Mouse (Mus musculus) C2C12 (cell line): ENCODE results near the gene Atxn7l1. TPM values are rescaled to one million over a fixed set of nuclear protein-coding genes. Genes with fewer than 3 reads are reported as not detected.

Experiments used
- H3K27me3 ChIP-seq: one replicate; pipeline ENCODE4 v1.6.1; 2011; ENCODE audit not compliant: control insufficient read depth, insufficient read depth, insufficient read length
- H3K36me3 ChIP-seq: one replicate; pipeline ENCODE4 v1.6.1; 2011; ENCODE audit not compliant: control insufficient read depth, insufficient read depth
- H3K4me3 ChIP-seq: one replicate; pipeline ENCODE4 v1.5.1; 2011; ENCODE audit warnings: mild to moderate bottlenecking, control low read depth; ENCODE audit not compliant: poor library complexity, insufficient read depth, severe bottlenecking
- H3K79me2 ChIP-seq: one replicate; pipeline ENCODE4 v1.6.1; 2011; ENCODE audit not compliant: control insufficient read depth, insufficient read depth
- H3K79me3 ChIP-seq: one replicate; pipeline ENCODE4 v1.6.1; 2011; ENCODE audit warnings: low read depth, control low read depth
- H3ac ChIP-seq: one replicate; pipeline ENCODE3; 2011; ENCODE audit warnings: low read depth; ENCODE audit not compliant: control insufficient read depth, insufficient read length
- CEBPB ChIP-seq: IDR thresholded peaks from one replicate; pipeline ENCODE4 v1.6.1; 2011; ENCODE audit warnings: low read depth, mild to moderate bottlenecking, control low read depth, moderate library complexity
- CTCF ChIP-seq: IDR thresholded peaks from one replicate; pipeline ENCODE4 v1.5.1; 2011; ENCODE audit not compliant: control insufficient read depth, insufficient read depth, insufficient read length
- FOSL1 ChIP-seq: IDR thresholded peaks from one replicate; pipeline ENCODE4 v1.8.0; 2011; ENCODE audit warnings: mild to moderate bottlenecking, low read length; ENCODE audit not compliant: poor library complexity, insufficient read depth, severe bottlenecking
- MAX ChIP-seq: IDR thresholded peaks from one replicate; pipeline ENCODE4 v1.6.1; 2011; ENCODE audit warnings: mild to moderate bottlenecking, control low read depth
- MYOD1 ChIP-seq: IDR thresholded peaks from one replicate; pipeline ENCODE4 v1.6.1; 2011; ENCODE audit warnings: low read depth; ENCODE audit not compliant: control insufficient read depth, insufficient read length
- MYOG ChIP-seq: IDR thresholded peaks from one replicate; pipeline ENCODE4 v1.6.1; 2011; ENCODE audit not compliant: control insufficient read depth, insufficient read length; ENCODE audit errors: extremely low read depth
- USF1 ChIP-seq: IDR thresholded peaks from one replicate; pipeline ENCODE4 v1.6.1; 2011; ENCODE audit warnings: low read depth, mild to moderate bottlenecking, control low read depth, moderate library complexity
- polyA plus RNA-seq: library from polyadenylated mRNA; unstranded; fragments of >200 nt; fragmentation: generic; extraction: Trizol; gene quantifications from one replicate; pipeline ENCODE4 v1.2.1, GENCODE M21; 2012; ENCODE audit warnings: missing spikeins

Gene Atxn7l1
- polyA plus RNA-seq, 1 experiment, result 14.6 TPM

DNA sequence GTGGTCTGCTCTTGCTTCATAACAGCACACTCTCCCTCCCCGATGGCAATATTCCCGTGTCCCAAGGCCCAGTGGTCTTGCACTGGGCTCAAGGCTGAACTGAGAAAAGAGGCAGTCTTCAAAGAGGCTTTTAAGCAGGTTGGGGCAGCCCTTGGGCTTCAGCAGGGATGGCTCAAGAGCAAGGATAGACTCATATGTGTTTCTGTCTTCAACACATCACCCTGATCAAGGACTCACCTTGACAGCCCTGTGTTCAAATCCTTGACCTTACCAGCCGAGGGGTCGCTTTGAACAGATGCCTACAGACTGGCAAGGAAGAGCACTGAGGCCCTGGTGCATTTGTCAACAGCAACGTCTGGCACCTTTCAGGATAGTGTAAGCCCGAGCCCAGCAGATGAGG, 105.1 kb downstream of the Atxn7l1 start:
- H3K4me3 ChIP-seq, result no peak overlapping the region
- H3K36me3 ChIP-seq, result peaks cover 3% of the 10 kb centered on the region
- no peak for TF ChIP-seq MAX
- no peak for TF ChIP-seq FOSL1
- no peak for TF ChIP-seq USF1
- no peak for TF ChIP-seq MYOD1
- no peak for TF ChIP-seq CTCF
- TF ChIP-seq MYOG, result no peak
- H3K27me3 ChIP-seq, result no peaks in the 10 kb centered on the region
- H3ac ChIP-seq, result no peak overlapping the region
- peaks cover 1% of the 10 kb centered on the region for H3K79me3 ChIP-seq
- H3K79me2 ChIP-seq, result no peaks in the 10 kb centered on the region

DNA sequence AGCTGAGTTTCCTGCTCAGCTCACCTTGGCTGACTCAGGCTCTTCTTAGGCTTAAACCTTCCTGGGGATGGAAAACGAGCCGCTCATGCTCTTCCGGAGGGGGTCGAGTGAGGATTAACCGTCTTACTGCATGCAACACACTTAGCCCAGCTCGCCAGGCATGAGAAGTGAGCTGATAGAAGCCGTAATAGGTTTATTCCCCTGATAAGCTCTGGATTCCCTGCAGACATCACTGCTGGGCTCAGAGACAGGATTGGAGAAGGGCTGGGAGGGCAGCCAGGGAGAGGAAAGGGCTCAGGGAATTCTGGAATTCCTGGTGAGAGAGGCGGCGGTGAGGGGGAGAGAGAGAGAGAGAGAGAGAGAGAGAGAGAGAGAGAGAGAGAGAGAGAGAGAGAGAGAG, 105.7 kb downstream of the Atxn7l1 start:
- no peaks in the 10 kb centered on the region for H3K79me2 ChIP-seq
- TF ChIP-seq USF1 (no peak), MAX (no peak), FOSL1 (no peak), MYOG (no peak), CEBPB (no peak), MYOD1 (no peak), CTCF (no peak)
- H3ac ChIP-seq, result no peak overlapping the region
- no peaks in the 10 kb centered on the region for H3K27me3 ChIP-seq
- H3K79me3 ChIP-seq, result peaks cover 1% of the 10 kb centered on the region
- peaks cover 3% of the 10 kb centered on the region for H3K36me3 ChIP-seq
- no peak overlapping the region for H3K4me3 ChIP-seq

DNA sequence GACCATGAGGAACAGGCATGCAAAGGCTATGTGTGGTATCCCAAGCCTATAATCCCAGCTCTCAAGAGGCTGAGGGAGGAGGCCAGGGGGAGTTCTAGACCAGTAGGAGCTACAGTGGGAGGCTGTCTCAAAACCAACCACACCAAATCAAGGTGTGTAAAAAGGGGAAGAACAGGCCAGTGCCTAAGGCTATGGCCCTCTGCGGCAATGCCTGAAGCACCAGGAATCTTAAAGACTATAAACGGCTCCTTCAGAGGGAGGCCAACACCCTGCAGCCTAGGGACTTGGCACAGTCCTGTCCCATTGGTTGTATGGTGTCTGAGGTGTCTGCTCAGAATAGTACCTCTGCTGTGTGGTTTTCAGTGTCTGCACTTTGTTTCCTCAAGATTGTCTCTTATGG, 107.8 kb downstream of the Atxn7l1 start:
- no peaks in the 10 kb centered on the region for H3K36me3 ChIP-seq
- H3K27me3 ChIP-seq, result no peaks in the 10 kb centered on the region
- no peaks in the 10 kb centered on the region for H3K79me2 ChIP-seq
- no peak overlapping the region for H3ac ChIP-seq
- peaks cover 1% of the 10 kb centered on the region for H3K79me3 ChIP-seq
- TF ChIP-seq MYOG (no peak), FOSL1 (no peak), MYOD1 (no peak), USF1 (no peak), CTCF (no peak), MAX (no peak), CEBPB (no peak)
- H3K4me3 ChIP-seq, result no peak overlapping the region

DNA sequence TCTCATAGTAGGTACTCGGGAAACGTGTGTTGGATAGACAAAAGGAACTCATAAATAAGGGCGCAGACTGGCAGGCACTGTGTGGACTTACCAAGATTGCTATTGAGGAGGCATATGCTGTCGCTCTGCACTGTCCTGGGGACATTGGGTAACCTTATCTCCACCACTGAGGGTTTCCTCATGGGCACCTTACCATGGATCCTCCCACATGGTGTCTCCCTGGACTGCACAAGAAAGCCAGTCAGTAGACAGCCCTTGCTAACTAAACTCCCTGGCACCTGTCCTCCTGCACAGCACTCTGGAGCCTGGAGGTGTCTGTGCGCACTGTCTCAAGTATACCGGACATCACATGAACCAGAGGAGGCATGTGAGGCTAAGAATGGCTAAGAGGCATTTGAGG, 108.9 kb downstream of the Atxn7l1 start:
- Histone ChIP-seq H3K27me3 (no peaks in the 10 kb centered on the region), H3K4me3 (no peak overlapping the region), H3ac (no peak overlapping the region), H3K36me3 (no peaks in the 10 kb centered on the region), H3K79me2 (no peaks in the 10 kb centered on the region), H3K79me3 (peaks cover 1% of the 10 kb centered on the region)
- no peak for TF ChIP-seq MYOD1
- TF ChIP-seq MAX, result no peak
- TF ChIP-seq USF1, result no peak
- no peak for TF ChIP-seq MYOG
- TF ChIP-seq CEBPB, result no peak
- no peak for TF ChIP-seq FOSL1
- no peak for TF ChIP-seq CTCF

DNA sequence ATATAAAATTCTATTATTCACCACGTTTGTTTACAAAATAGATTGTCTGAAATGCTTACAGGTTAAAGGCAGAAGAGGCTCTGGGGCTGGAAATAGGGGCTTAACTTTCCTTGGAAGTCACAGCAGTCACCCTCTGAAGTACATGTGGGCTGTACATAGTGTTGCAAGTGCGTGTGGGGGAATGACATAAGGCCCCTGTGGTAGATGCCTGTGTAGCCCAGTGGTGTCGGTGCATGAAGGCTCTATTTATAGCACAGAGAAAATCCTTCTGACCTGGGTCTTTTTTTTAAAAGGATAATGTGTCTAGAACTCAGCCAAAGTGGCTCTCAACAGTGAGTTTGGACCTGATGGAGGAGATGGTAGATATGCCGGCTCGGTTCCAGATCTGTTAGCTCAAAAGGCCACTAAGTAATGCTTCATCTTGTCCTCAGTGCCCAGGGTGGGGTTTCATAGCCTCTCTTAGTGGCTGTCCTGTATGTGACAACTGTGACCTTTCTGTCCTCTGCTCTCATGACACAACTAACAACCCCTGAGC, 111.6 kb downstream of the Atxn7l1 start:
- TF ChIP-seq MAX, result no peak
- no peak for TF ChIP-seq CEBPB
- TF ChIP-seq MYOG, result no peak
- TF ChIP-seq FOSL1, result no peak
- no peak for TF ChIP-seq USF1
- TF ChIP-seq CTCF, result no peak
- no peak for TF ChIP-seq MYOD1
- H3K27me3 ChIP-seq, result no peaks in the 10 kb centered on the region
- no peaks in the 10 kb centered on the region for H3K36me3 ChIP-seq
- no peaks in the 10 kb centered on the region for H3K79me2 ChIP-seq
- H3K4me3 ChIP-seq, result no peak overlapping the region
- H3K79me3 ChIP-seq, result peaks cover 1% of the 10 kb centered on the region
- no peak overlapping the region for H3ac ChIP-seq

DNA sequence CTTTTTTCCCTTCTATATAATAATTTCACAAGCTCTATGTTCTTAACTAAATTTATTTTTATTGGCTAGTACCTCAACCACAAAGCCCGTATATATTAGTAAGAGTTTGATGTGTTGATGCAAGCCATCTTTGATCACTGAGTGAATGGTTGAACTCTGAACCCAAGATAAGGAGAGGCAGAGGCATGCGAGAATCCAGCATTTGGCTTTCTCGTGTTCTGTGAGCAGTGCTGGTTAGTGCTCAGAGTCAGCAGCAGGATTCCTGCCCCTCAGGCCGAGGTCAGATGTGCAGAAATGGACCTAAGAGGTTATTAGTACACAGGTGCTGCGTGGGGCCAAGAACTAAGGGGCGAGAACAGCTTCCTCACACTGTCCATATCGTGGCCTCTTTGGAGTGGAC, 113.1 kb downstream of the Atxn7l1 start:
- no peak overlapping the region for H3K4me3 ChIP-seq
- no peaks in the 10 kb centered on the region for H3K36me3 ChIP-seq
- H3K79me3 ChIP-seq, result no peaks in the 10 kb centered on the region
- H3K79me2 ChIP-seq, result no peaks in the 10 kb centered on the region
- no peaks in the 10 kb centered on the region for H3K27me3 ChIP-seq
- TF ChIP-seq MYOD1, result no peak
- no peak for TF ChIP-seq CEBPB
- TF ChIP-seq CTCF, result no peak
- TF ChIP-seq FOSL1, result no peak
- TF ChIP-seq USF1, result no peak
- H3ac ChIP-seq, result no peak overlapping the region
